Mouse (Mus musculus): Measurements from ENCODE around the gene Add2. TPM values are rescaled to one million over a fixed set of nuclear protein-coding genes. Genes with fewer than 3 reads are reported as not detected.

The Add2 gene
- polyA plus RNA-seq, 1 experiment from 2014 or later, result 66.5 TPM

DNA sequence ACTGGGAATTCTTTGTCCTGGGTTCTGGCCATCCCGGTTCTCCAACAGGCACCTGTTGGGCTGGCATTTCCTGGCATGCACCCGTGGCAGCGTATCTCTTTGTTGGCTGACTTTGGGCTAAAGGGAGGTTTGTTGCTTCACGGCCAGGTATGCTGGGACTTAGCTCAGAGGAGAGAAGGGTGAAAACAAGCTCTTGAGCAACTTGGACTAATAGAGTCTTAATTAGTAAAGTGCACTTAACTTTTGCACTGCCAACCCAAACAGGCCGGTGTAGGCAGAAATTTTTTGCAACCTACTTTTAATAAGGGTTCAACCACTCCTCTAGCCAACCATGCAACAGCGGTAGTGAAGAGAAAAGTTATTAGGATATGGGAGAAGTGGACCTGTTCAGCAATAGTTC lies 116.5 kb downstream of the Add2 start:
- Histone ChIP-seq H3K4me2 (no peak overlapping the region), H3K4me3 (ENCODE audit: low read depth, low read length) (no peak overlapping the region), H3K9ac (ENCODE audit: low read depth, low read length) (no peak overlapping the region), H3K4me1 (replicated peaks; ENCODE audit: control insufficient read depth, insufficient read depth, low read length) (no peaks in the 10 kb centered on the region), H3K27ac (ENCODE audit: low read depth, low read length) (no peak overlapping the region), H3K27me3 (replicated peaks; ENCODE audit: control insufficient read depth, insufficient read depth, low read length) (no peaks in the 10 kb centered on the region), H3K9me3 (ENCODE audit: control insufficient read depth, low read length) (no peaks in the 10 kb centered on the region), H3K36me3 (ENCODE audit: control insufficient read depth, insufficient read depth, low read length) (no peaks in the 10 kb centered on the region)
- ATAC-seq (replicated peaks; ENCODE audit: low FRiP score) (no peak), DNase-seq (ENCODE audit: low spot score) (no peak)
- WGBS, result 90% methylated on average over 6 of the region's 6 CpGs

DNA sequence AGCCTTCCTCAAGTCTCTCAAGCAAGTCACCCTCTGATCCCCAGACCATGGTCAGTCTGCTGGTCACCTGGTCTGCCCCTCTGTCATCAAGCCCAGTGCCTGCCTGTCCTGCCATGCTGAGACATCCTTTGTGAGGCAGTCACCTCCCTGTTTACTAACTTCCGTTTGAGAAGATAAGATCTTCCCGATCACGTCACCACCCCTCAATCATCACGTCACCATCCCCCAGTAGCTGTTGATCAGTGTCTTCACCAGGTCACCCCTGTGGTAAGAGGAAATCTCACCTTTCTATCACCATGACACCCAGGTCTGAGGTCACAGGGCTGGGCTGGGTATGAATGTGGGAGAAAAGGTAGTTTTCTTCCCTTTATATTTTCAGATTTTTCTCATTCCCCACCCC lies 120.0 kb downstream of the Add2 start:
- Histone ChIP-seq H3K4me2 (no peak overlapping the region), H3K9me3 (ENCODE audit: control insufficient read depth, low read length) (no peaks in the 10 kb centered on the region), H3K36me3 (ENCODE audit: control insufficient read depth, insufficient read depth, low read length) (no peaks in the 10 kb centered on the region), H3K9ac (ENCODE audit: low read depth, low read length) (no peak overlapping the region), H3K4me1 (replicated peaks; ENCODE audit: control insufficient read depth, insufficient read depth, low read length) (no peaks in the 10 kb centered on the region), H3K4me3 (ENCODE audit: low read depth, low read length) (no peak overlapping the region), H3K27me3 (replicated peaks; ENCODE audit: control insufficient read depth, insufficient read depth, low read length) (no peaks in the 10 kb centered on the region), H3K27ac (ENCODE audit: low read depth, low read length) (no peak overlapping the region)
- 22% methylated on average over 4 of the region's 4 CpGs for WGBS
- ATAC-seq (replicated peaks; ENCODE audit: low FRiP score) (no peak), DNase-seq (ENCODE audit: low spot score) (no peak)

DNA sequence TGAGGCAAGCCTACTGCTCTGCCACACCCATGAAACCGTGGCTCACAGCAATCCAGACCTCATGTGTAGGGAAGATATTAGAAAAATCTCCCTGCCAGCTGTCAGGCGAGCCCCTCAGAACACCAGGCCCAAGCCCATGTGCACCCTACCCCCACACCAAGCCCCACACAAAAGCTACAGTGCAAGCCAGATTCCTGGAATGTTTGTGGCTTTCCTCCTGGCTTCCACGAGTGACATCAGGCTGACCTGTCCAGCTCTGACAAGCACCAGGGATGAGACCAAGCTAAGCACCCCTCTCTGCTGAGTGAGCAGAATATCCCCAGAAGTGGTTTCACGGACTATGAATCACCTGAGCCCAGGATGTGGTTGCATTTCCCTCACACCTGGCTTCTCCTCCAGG lies 120.5 kb downstream of the Add2 start:
- H3K36me3 ChIP-seq (ENCODE audit: control insufficient read depth, insufficient read depth, low read length), result no peaks in the 10 kb centered on the region

DNA sequence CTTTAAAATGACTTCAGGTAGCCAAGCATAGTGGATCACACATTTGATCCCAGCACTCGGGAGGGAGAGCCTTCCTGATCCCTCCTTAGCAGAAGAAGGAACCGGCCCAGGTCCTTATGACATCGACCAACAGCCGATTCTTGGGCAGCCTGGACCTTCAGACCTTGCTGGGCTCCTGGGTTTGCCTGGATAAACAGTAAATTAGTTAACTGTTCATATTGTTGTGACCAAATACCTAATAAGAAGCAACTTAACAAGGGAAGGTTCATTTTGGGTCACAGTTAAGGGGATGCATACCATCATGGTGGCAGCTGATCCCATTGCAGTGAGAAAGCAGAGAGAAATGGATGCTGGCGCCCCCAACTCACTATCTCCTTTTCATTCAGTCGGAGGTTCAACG lies 124.2 kb downstream of the Add2 start:
- H3K9ac ChIP-seq (ENCODE audit: low read depth, low read length), result no peak overlapping the region
- WGBS, result 87% methylated on average over 7 of the region's 7 CpGs
- H3K4me2 ChIP-seq, result no peak overlapping the region
- H3K27ac ChIP-seq (ENCODE audit: low read depth, low read length), result no peak overlapping the region
- DNase-seq (ENCODE audit: low spot score), result no peak
- ATAC-seq (replicated peaks; ENCODE audit: low FRiP score), result no peak
- H3K4me3 ChIP-seq (ENCODE audit: low read depth, low read length), result no peak overlapping the region
- no peaks in the 10 kb centered on the region for H3K36me3 ChIP-seq (ENCODE audit: control insufficient read depth, insufficient read depth, low read length)
- no peaks in the 10 kb centered on the region for H3K27me3 ChIP-seq (replicated peaks; ENCODE audit: control insufficient read depth, insufficient read depth, low read length)
- no peaks in the 10 kb centered on the region for H3K9me3 ChIP-seq (ENCODE audit: control insufficient read depth, low read length)
- H3K4me1 ChIP-seq (replicated peaks; ENCODE audit: control insufficient read depth, insufficient read depth, low read length), result no peaks in the 10 kb centered on the region

More for the DNA sequence above, 120.5 kb downstream of the Add2 start:
- H3K9me3 ChIP-seq (ENCODE audit: control insufficient read depth, low read length), result no peaks in the 10 kb centered on the region
- no peak for ATAC-seq (replicated peaks; ENCODE audit: low FRiP score)
- 30% methylated on average over 4 of the region's 4 CpGs for WGBS
- DNase-seq (ENCODE audit: low spot score), result no peak
- no peaks in the 10 kb centered on the region for H3K27me3 ChIP-seq (replicated peaks; ENCODE audit: control insufficient read depth, insufficient read depth, low read length)
- no peak overlapping the region for H3K4me3 ChIP-seq (ENCODE audit: low read depth, low read length)
- H3K9ac ChIP-seq (ENCODE audit: low read depth, low read length), result no peak overlapping the region
- no peaks in the 10 kb centered on the region for H3K4me1 ChIP-seq (replicated peaks; ENCODE audit: control insufficient read depth, insufficient read depth, low read length)
- H3K27ac ChIP-seq (ENCODE audit: low read depth, low read length), result no peak overlapping the region
- no peak overlapping the region for H3K4me2 ChIP-seq

DNA sequence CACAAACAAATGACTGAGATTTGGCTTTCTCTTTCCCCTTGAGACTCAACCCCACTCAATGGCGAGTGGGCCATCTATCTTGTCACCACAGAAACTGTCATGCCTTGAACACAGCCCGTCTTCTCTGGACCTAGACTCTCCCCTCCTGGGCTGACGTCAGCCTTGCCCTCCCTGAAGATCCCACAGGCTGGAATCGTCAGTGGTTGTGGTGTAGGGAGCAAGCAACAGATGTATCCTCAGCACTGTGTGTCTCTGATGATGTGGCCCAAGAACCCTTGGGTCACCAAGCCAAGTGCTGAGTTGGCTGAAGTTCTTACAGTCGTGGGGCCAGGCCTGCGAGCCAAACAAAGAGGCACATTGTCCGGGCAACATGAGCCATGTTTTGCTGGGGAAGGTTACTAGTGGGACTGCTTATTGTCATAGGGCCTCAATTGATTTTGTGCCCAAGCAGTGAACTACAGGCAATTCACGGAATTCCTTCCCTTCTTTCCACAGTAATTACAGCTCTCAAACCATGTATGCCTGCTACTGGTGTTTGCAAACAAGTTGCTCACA lies 125.0 kb downstream of the Add2 start:
- no peak for DNase-seq (ENCODE audit: low spot score)
- H3K4me3 ChIP-seq (ENCODE audit: low read depth, low read length), result no peak overlapping the region
- no peaks in the 10 kb centered on the region for H3K4me1 ChIP-seq (replicated peaks; ENCODE audit: control insufficient read depth, insufficient read depth, low read length)
- no peak overlapping the region for H3K9ac ChIP-seq (ENCODE audit: low read depth, low read length)
- H3K4me2 ChIP-seq, result no peak overlapping the region
- no peaks in the 10 kb centered on the region for H3K36me3 ChIP-seq (ENCODE audit: control insufficient read depth, insufficient read depth, low read length)
- no peaks in the 10 kb centered on the region for H3K9me3 ChIP-seq (ENCODE audit: control insufficient read depth, low read length)
- no peaks in the 10 kb centered on the region for H3K27me3 ChIP-seq (replicated peaks; ENCODE audit: control insufficient read depth, insufficient read depth, low read length)
- WGBS, result 73% methylated on average over 8 of the region's 8 CpGs
- no peak for ATAC-seq (replicated peaks; ENCODE audit: low FRiP score)
- no peak overlapping the region for H3K27ac ChIP-seq (ENCODE audit: low read depth, low read length)

DNA sequence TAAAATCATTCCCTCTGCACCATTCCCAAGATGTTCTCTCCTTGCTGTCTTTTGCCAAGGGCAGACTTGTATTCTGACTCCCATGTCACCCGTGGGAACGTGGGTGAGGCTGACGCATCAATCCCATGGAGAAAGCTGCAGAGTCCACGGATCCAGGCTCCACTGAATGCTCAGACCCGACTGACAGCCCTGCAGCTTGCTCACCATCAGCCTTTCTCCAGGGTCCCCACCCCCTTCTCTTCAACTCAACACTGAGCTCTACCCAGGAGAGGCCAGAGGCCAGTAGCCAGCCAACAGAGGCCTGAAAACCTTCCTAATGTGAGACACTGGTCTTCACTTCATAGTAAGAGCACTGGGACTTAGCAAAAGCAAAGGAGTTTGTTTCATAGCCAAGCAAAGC lies 125.5 kb downstream of the Add2 start:
- Histone ChIP-seq H3K4me3 (ENCODE audit: low read depth, low read length) (no peak overlapping the region), H3K27me3 (replicated peaks; ENCODE audit: control insufficient read depth, insufficient read depth, low read length) (no peaks in the 10 kb centered on the region), H3K4me1 (replicated peaks; ENCODE audit: control insufficient read depth, insufficient read depth, low read length) (no peaks in the 10 kb centered on the region), H3K9ac (ENCODE audit: low read depth, low read length) (no peak overlapping the region), H3K4me2 (no peak overlapping the region), H3K36me3 (ENCODE audit: control insufficient read depth, insufficient read depth, low read length) (no peaks in the 10 kb centered on the region), H3K9me3 (ENCODE audit: control insufficient read depth, low read length) (no peaks in the 10 kb centered on the region), H3K27ac (ENCODE audit: low read depth, low read length) (no peak overlapping the region)
- 73% methylated on average over 5 of the region's 5 CpGs for WGBS
- no peak for DNase-seq (ENCODE audit: low spot score)
- no peak for ATAC-seq (replicated peaks; ENCODE audit: low FRiP score)

DNA sequence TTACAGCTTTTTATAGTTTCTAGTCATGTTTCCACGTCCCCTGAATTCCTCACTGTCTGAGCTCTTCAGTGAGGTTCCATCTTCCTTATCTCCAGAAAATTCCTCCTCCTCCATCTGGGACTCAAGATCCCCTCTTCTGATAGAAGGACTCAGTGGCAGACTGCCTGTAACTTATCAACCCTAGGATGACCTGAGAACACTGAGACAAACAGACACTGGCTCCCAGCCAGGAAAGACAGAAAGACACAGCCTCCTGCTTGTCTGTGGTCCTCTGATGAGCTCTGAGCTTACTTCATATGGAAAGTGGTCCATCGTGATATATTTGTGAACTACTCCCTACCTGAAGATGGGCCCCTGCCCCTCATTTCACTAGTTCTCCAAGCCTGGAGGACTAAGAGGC lies 126.0 kb downstream of the Add2 start:
- Histone ChIP-seq H3K9ac (ENCODE audit: low read depth, low read length) (no peak overlapping the region), H3K27ac (ENCODE audit: low read depth, low read length) (no peak overlapping the region), H3K36me3 (ENCODE audit: control insufficient read depth, insufficient read depth, low read length) (no peaks in the 10 kb centered on the region), H3K9me3 (ENCODE audit: control insufficient read depth, low read length) (no peaks in the 10 kb centered on the region), H3K4me2 (no peak overlapping the region), H3K27me3 (replicated peaks; ENCODE audit: control insufficient read depth, insufficient read depth, low read length) (no peaks in the 10 kb centered on the region), H3K4me3 (ENCODE audit: low read depth, low read length) (no peak overlapping the region), H3K4me1 (replicated peaks; ENCODE audit: control insufficient read depth, insufficient read depth, low read length) (no peaks in the 10 kb centered on the region)
- ATAC-seq (replicated peaks; ENCODE audit: low FRiP score), result no peak
- 54% methylated on average over 2 of the region's 2 CpGs for WGBS
- no peak for DNase-seq (ENCODE audit: low spot score)

DNA sequence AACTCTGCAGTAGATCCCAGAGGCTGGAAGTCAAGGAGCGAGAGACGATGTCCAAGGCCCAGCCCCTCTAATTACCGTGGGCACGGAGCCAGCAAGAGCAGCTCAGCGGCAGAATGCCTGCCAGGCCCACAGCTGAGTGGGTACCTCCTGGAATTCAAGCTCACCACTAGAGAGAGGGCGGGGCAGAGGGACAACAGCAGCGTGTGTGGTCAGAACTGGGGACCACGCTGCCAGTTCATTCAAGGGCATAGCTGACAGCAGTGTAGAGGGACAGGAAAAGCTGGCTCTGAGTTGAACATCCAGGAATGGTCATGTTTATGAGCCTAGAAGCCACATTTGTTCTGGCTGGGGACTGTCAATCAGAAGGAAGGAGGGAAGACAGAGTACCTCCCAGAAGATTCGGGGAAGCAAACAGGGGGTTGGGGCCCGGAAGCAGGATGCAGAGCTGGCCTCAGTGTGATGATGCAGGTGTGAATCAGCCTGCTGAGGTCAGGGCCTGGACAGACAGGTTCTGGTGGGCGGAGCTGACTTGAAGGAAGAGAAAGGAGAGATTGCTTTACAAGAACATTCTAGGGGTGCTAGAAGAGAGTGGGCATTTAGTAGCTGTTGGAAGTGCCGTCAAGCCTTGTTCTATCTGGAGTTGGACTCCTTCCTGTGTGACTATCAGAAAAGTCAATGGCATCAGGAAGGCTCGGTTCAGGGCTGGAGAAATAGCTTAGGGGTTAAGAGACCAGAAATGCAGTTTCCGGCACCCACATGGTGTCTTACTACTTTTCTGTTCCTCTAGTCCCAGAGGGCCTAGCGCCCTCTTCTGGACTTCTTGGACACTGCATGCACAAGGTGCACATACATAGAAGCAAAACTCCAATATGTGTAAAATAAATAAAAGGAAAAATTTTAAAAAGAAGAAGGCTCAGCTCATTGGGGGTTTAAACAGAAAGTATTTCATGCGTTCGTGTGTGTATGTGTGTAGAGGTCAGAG lies 129.1 kb downstream of the Add2 start:
- no peak for DNase-seq (ENCODE audit: low spot score)
- ATAC-seq (replicated peaks; ENCODE audit: low FRiP score), result no peak
- WGBS, result 73% methylated on average over 17 of the region's 17 CpGs

DNA sequence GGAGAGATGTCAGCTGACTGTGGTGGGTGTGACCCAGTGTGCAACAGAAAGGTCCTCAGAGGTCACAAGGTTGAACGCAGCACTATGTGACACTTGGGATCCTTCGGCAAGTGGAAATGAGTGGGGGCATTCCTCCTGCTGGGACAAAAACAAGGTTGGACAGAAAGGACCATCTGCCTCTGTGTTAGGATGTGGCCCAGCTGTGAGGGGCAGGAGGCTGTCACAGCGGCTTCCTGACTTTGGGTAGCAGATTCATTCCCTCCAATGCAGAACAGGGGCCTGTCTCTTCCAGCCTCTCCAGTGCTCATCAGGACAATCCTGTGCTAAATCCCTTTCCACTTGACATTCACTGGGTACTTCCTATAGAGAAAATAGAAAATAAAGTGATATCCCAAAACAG lies 132.4 kb downstream of the Add2 start:
- Histone ChIP-seq H3K9ac (ENCODE audit: low read depth, low read length) (no peak overlapping the region), H3K36me3 (ENCODE audit: control insufficient read depth, insufficient read depth, low read length) (no peaks in the 10 kb centered on the region), H3K4me1 (replicated peaks; ENCODE audit: control insufficient read depth, insufficient read depth, low read length) (no peaks in the 10 kb centered on the region), H3K4me3 (ENCODE audit: low read depth, low read length) (no peak overlapping the region), H3K9me3 (ENCODE audit: control insufficient read depth, low read length) (no peaks in the 10 kb centered on the region), H3K4me2 (no peak overlapping the region), H3K27ac (ENCODE audit: low read depth, low read length) (no peak overlapping the region), H3K27me3 (replicated peaks; ENCODE audit: control insufficient read depth, insufficient read depth, low read length) (no peaks in the 10 kb centered on the region)
- 71% methylated on average over 3 of the region's 3 CpGs for whole genome bisulfite sequencing
- ATAC-seq (replicated peaks; ENCODE audit: low FRiP score) (no peak), DNase-seq (ENCODE audit: low spot score) (no peak)

More for the DNA sequence above, 129.1 kb downstream of the Add2 start:
- Histone ChIP-seq H3K36me3 (ENCODE audit: control insufficient read depth, insufficient read depth, low read length) (no peaks in the 10 kb centered on the region), H3K4me3 (ENCODE audit: low read depth, low read length) (no peak overlapping the region), H3K9me3 (ENCODE audit: control insufficient read depth, low read length) (no peaks in the 10 kb centered on the region), H3K4me2 (no peak overlapping the region), H3K27ac (ENCODE audit: low read depth, low read length) (no peak overlapping the region), H3K9ac (ENCODE audit: low read depth, low read length) (no peak overlapping the region), H3K27me3 (replicated peaks; ENCODE audit: control insufficient read depth, insufficient read depth, low read length) (no peaks in the 10 kb centered on the region), H3K4me1 (replicated peaks; ENCODE audit: control insufficient read depth, insufficient read depth, low read length) (no peaks in the 10 kb centered on the region)

Data from liver, embryonic 11.5 days (tissue).